Mouse (Mus musculus): ENCODE results near the gene Hspbp1. TPM values are rescaled to one million over a fixed set of nuclear protein-coding genes. Genes with fewer than 3 reads are reported as not detected.

Hspbp1 gene
- polyA plus RNA-seq (2012; ENCODE audit: insufficient read depth, insufficient read length, low replicate concordance, missing spikeins), result not detected in 2 replicates

DNA sequence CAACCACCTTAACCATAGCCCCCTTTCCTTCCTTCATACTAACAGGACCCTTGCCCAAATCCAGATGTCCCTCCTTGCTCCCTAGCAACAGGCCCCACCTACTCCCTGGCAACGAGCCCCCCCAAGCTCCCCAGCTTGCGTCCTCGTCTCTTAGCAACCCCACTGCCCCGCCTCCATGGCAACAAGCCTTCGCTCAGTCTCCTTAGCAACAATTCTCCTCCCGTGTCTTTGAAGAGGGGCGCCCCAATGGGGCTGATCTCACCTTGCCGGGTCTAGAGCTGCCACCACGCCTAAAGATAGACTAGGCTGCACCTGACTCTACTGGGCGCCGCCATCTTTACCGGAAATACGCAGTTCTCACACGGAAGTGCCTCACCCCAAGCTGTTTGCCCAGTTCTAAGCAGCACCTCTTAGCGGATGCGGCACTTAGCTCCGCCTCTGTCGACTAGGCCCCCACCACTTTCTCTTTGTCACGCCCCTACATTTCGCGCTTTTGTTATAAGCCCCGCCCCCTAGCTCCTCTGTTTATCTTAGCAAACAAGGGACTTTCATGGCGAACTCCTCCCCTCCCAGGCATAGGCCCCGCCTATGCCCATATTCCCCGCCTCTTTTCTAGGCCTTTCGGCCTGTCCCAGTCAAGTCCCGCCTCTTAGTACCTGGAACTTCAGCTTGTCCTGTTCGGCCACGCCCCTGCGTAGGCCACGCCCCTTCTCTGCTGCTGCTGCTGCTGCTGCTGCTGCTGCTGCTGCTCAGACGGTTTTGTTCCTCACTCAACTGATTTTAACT lies at the start of gene Hspbp1:
Gene Hspbp1 (minus strand): TSS at position 437 of the 786 bp plus-strand sequence.
- H3K4me1 ChIP-seq (ENCODE audit: control insufficient read depth, insufficient read depth, low read length), result peaks cover 4% of the 10 kb centered on the region
- H3K27ac ChIP-seq (ENCODE audit: insufficient read depth, low read depth, low read length), result peak within 1 kb of the TSS; percentile 59
- under 1% methylated on average over 32 of the region's 32 CpGs for WGBS
- H3K4me3 ChIP-seq (ENCODE audit: insufficient read depth, low read depth, low read length), result peak within 1 kb of the TSS; percentile 69
- TF ChIP-seq POLR2A (IDR thresholded peaks at IDR 0.05; ENCODE audit: insufficient read depth, low read depth, low read length), result peak; percentile 60; the same call in 1 of the 2 replicates
- TF ChIP-seq CTCF (IDR thresholded peaks at IDR 0.05; ENCODE audit: insufficient read depth, low read depth, low read length), result no peak

DNA sequence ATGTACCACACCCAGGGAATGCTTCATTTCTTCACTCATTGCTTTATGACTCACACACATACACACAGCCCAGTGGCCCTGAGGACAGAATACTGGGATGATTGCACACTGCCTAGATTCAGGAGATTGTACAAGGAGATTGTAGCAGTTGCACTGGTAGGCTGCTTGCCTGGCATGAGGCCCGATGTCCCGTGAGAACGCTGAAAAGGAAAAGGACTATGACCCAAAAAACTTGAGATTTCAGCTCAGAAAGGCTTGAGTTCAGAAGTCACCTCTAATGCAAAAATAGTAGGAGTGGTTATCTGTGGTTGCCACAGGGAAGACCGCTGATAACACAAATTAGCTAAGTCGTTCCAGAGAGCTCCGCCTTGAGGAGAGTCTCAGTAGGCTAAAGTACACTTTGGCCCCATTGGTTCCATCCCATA lies 48.1 kb upstream of the Hspbp1 start:
- H3K4me3 ChIP-seq (ENCODE audit: insufficient read depth, low read depth, low read length), result no peak overlapping the region
- TF ChIP-seq CTCF (IDR thresholded peaks at IDR 0.05; ENCODE audit: insufficient read depth, low read depth, low read length) (no peak), POLR2A (IDR thresholded peaks at IDR 0.05; ENCODE audit: insufficient read depth, low read depth, low read length) (no peak)
- H3K4me1 ChIP-seq (ENCODE audit: control insufficient read depth, insufficient read depth, low read length), result no peaks in the 10 kb centered on the region
- WGBS, result 68% methylated on average over 6 of the region's 6 CpGs
- no peak overlapping the region for H3K27ac ChIP-seq (ENCODE audit: insufficient read depth, low read depth, low read length)

DNA sequence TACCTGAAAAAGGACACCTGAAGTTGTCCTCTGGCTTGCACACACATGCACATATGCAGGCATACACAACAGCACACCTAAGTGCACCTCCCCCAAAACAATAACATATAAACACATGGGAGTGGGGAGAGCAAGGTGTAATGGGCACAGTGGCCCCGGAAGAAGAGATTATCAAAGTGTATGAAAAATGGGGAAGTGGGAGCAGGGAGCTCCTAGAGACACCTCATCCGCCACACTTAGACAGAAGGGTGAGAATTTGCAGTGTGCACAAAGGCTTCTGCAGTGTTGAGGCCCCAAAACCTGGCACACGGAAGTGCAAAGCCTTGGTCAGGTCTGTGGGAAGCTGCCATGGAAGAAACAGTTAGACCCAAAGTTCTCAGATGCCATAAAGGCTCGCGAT lies 46.2 kb upstream of the Hspbp1 start:
- no peak for TF ChIP-seq CTCF (IDR thresholded peaks at IDR 0.05; ENCODE audit: insufficient read depth, low read depth, low read length)
- TF ChIP-seq POLR2A (IDR thresholded peaks at IDR 0.05; ENCODE audit: insufficient read depth, low read depth, low read length), result no peak
- Histone ChIP-seq H3K27ac (ENCODE audit: insufficient read depth, low read depth, low read length) (no peak overlapping the region), H3K4me1 (ENCODE audit: control insufficient read depth, insufficient read depth, low read length) (no peaks in the 10 kb centered on the region), H3K4me3 (ENCODE audit: insufficient read depth, low read depth, low read length) (no peak overlapping the region)
- 80% methylated on average over 5 of the region's 5 CpGs for WGBS

DNA sequence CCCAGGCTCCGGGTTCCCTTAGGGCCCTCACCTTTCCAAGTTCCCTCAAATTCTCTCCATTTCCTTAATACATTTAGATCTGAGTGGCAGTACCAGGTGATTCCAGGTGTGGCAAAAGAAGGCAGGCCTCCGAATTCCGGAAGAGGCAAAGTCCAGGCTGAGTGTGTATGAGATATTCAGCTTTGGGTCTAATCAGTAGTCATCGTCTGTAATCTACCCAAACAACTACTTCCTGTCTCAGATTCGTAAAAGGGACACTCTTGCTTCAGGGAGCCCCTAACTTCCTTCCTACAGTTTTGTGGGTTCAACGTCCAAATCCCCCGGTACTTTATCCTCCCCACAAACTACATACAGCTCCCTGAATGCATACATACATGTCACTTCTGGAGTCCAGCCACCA lies 40.3 kb upstream of the Hspbp1 start, which contains the start of gene Tmem150b:
Gene Tmem150b (minus strand): TSS at position 81 of the 400 bp plus-strand sequence.
- no peak for TF ChIP-seq CTCF (IDR thresholded peaks at IDR 0.05; ENCODE audit: insufficient read depth, low read depth, low read length)
- no peak for TF ChIP-seq POLR2A (IDR thresholded peaks at IDR 0.05; ENCODE audit: insufficient read depth, low read depth, low read length)
- WGBS, result 86% methylated on average over 7 of the region's 7 CpGs
- Histone ChIP-seq H3K4me1 (ENCODE audit: control insufficient read depth, insufficient read depth, low read length) (no peaks in the 10 kb centered on the region; the same call in 1 of the 2 replicates), H3K4me3 (ENCODE audit: insufficient read depth, low read depth, low read length) (no peak within 1 kb of the TSS), H3K27ac (ENCODE audit: insufficient read depth, low read depth, low read length) (no peak within 1 kb of the TSS)

DNA sequence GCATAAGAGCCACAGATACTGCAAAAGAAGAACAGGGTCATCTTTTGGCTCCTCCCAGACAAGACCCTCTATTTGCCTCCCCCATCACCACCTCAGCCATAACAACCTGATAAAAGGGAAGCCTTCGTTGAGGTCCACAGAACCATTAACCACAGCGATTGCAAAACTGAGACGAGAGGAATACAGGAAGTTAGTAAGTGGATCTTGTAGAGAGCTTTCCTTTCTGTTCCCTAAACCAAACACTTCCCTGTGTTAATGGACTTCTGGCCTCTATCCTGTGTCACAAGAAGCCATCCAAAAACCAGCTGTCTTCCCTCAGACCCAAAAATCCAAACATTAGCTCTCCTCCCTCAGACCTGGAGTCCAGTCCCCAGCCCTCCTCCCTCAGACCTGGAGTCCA lies 39.5 kb upstream of the Hspbp1 start:
- Histone ChIP-seq H3K27ac (ENCODE audit: insufficient read depth, low read depth, low read length) (no peak overlapping the region), H3K4me3 (ENCODE audit: insufficient read depth, low read depth, low read length) (no peak overlapping the region), H3K4me1 (ENCODE audit: control insufficient read depth, insufficient read depth, low read length) (no peaks in the 10 kb centered on the region; the same call in 1 of the 2 replicates)
- TF ChIP-seq CTCF (IDR thresholded peaks at IDR 0.05; ENCODE audit: insufficient read depth, low read depth, low read length), result no peak
- no peak for TF ChIP-seq POLR2A (IDR thresholded peaks at IDR 0.05; ENCODE audit: insufficient read depth, low read depth, low read length)
- WGBS, result 73% methylated on average over 3 of the region's 3 CpGs

DNA sequence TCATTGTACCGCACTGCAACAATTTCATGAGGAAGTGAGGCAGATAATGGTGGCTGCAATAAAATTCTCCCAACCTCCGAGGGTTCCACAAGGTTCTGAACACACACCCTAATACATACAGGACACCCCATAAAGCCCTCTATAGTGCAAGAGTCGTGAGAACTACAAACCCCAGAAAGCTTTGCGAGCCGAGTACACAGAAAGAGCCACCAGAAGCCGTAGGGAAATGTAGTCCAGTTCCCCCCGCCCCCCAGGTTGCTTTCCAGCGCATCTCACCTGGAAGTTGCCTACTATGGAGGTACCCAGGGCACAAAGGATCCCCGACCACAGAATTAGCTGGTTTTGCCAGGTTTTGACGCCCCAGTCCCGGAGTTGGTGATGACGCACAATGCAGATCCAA lies 38.6 kb upstream of the Hspbp1 start:
- Histone ChIP-seq H3K27ac (ENCODE audit: insufficient read depth, low read depth, low read length) (no peak overlapping the region), H3K4me1 (ENCODE audit: control insufficient read depth, insufficient read depth, low read length) (no peaks in the 10 kb centered on the region; the same call in 1 of the 2 replicates), H3K4me3 (ENCODE audit: insufficient read depth, low read depth, low read length) (peak overlapping the region; percentile 48)
- TF ChIP-seq CTCF (IDR thresholded peaks at IDR 0.05; ENCODE audit: insufficient read depth, low read depth, low read length) (no peak), POLR2A (IDR thresholded peaks at IDR 0.05; ENCODE audit: insufficient read depth, low read depth, low read length) (no peak)
- WGBS, result 32% methylated on average over 12 of the region's 12 CpGs

DNA sequence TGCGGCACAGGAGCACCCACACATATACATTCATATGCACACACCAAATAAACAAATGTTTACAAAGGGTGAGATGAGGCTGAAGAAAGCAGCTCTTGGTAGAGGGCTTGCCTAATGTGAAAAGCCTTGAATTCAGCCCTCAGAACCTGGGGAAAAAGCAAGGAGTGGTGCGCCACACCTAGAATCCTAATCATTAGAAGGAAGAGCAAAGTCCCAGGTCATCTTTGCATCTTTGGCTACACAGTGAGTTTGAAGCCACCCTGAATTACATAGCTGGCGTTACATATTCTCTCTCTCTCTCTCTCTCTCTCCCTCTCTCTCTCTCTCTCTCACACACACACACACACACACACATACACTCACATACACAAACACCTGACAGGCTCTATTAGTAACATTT lies 34.4 kb upstream of the Hspbp1 start:
- no peak overlapping the region for H3K27ac ChIP-seq (ENCODE audit: insufficient read depth, low read depth, low read length)
- TF ChIP-seq POLR2A (IDR thresholded peaks at IDR 0.05; ENCODE audit: insufficient read depth, low read depth, low read length) (no peak), CTCF (IDR thresholded peaks at IDR 0.05; ENCODE audit: insufficient read depth, low read depth, low read length) (no peak)
- no peak overlapping the region for H3K4me3 ChIP-seq (ENCODE audit: insufficient read depth, low read depth, low read length)
- H3K4me1 ChIP-seq (ENCODE audit: control insufficient read depth, insufficient read depth, low read length), result no peaks in the 10 kb centered on the region; the same call in 1 of the 2 replicates
- WGBS, result 84% methylated on average over 3 of the region's 3 CpGs

DNA sequence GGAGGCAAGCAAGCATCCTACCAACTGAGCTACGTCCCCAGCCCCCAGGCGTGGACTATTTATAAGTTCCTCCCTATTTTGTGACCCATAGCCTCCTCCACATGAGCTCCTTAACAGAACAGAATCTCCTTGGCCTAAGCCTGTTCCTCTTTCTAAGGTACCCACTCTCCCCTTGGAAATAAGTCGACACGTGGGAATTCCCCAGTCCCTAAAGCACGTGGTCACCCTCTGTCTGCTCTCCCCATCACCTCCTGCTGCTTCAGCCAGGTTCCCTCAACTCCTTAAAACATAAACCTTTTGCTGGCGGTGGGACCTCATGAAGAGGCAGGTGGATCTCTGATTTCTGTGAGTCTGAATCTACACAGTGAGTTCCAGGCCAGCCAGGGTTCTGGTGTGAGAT lies 32.1 kb upstream of the Hspbp1 start:
- 75% methylated on average over 6 of the region's 6 CpGs for WGBS
- Histone ChIP-seq H3K27ac (ENCODE audit: insufficient read depth, low read depth, low read length) (no peak overlapping the region), H3K4me3 (ENCODE audit: insufficient read depth, low read depth, low read length) (no peak overlapping the region), H3K4me1 (ENCODE audit: control insufficient read depth, insufficient read depth, low read length) (no peaks in the 10 kb centered on the region)
- TF ChIP-seq CTCF (IDR thresholded peaks at IDR 0.05; ENCODE audit: insufficient read depth, low read depth, low read length) (no peak), POLR2A (IDR thresholded peaks at IDR 0.05; ENCODE audit: insufficient read depth, low read depth, low read length) (no peak)

DNA sequence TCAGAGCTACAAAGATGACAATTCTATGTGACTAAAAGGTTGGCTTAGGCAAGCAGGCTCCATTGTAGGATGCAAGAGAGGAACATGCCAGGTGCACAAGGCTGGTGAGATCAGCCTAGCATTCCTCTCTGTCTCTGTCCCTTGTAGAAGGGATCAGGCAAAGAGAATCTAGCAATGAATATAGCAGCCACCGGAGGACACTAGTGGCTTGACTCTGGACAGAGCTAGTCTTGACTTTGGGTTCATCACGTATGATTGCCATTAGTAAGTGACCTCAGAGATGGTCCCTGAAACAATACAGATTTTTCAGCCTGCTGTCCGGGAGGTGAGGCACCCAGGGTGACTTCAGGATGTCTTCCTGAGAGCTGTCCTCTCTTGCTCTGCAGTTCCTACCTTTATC lies 27.7 kb upstream of the Hspbp1 start:
- 90% methylated on average over 3 of the region's 3 CpGs for WGBS
- Histone ChIP-seq H3K4me1 (ENCODE audit: control insufficient read depth, insufficient read depth, low read length) (no peaks in the 10 kb centered on the region), H3K27ac (ENCODE audit: insufficient read depth, low read depth, low read length) (no peak overlapping the region), H3K4me3 (ENCODE audit: insufficient read depth, low read depth, low read length) (no peak overlapping the region)
- TF ChIP-seq CTCF (IDR thresholded peaks at IDR 0.05; ENCODE audit: insufficient read depth, low read depth, low read length) (no peak), POLR2A (IDR thresholded peaks at IDR 0.05; ENCODE audit: insufficient read depth, low read depth, low read length) (no peak)
